Mouse (Mus musculus) neural tube, postnatal 0 days (tissue): ENCODE measurements around the gene Rfc2. TPM values are rescaled to one million over a fixed set of nuclear protein-coding genes. Genes with fewer than 3 reads are reported as not detected.

Experiments
- microRNA-seq: library from miRNA; unstranded; fragments of <30 nt; microRNA quantifications from one replicate; pipeline ENCODE4, GENCODE M21; 2016
- polyA plus RNA-seq: library from polyadenylated mRNA; unstranded; fragments of >200 nt; fragmentation: Nextera tagmentation; extraction: Ambion mirVana; gene quantifications from 2 replicates; pipeline ENCODE4 v1.2.1, GENCODE M21; 2015

Gene Rfc2
- 144 and 152 TPM in 2 replicates for polyA plus RNA-seq

GRCm38 (mm10) chr5:134581146-134581545 is at the start of gene Rfc2:
Rfc2 (plus strand) TSS chr5:134581366.

GRCm38 (mm10) chr5:134552110-134552972 is 28.8 kb upstream of the Rfc2 start, which contains the start of gene Clip2:
Clip2 (minus strand) TSS chr5:134552434.

GRCm38 (mm10) chr5:134560071-134560449 is 21.1 kb upstream of the Rfc2 start, which contains the start of gene Syna:
Syna (minus strand) TSS chr5:134560171.

GRCm38 (mm10) chr5:134614802-134615201 is 33.6 kb downstream of the Rfc2 start, which contains the start of gene Lat2:
Lat2 (minus strand) TSS chr5:134615025.

GRCm38 (mm10) chr5:134639269-134639682 is 58.1 kb downstream of the Rfc2 start, which contains the start of gene Eif4h:
Eif4h (minus strand) TSS chr5:134639490.

Small RNAs within 50 kb of the gene (microRNA-seq; reads per million reads assigned to microRNA genes)
- not detected for gene Mir7228

Other genes starting within 250 kb of the Rfc2 start
- gene Gtf2ird1, start 124.7 kb upstream of the Rfc2 start, polyA plus RNA-seq, result 36.1 and 40.4 TPM in 2 replicates
- gene Clip2, start 28.9 kb upstream of the Rfc2 start, polyA plus RNA-seq, result 8.5 and 10.6 TPM in 2 replicates
- 0.65 and 0.67 TPM in 2 replicates for gene Syna, start 21.2 kb upstream of the Rfc2 start, polyA plus RNA-seq
- 1.7 and 2.2 TPM in 2 replicates for gene Lat2, start 33.7 kb downstream of the Rfc2 start, polyA plus RNA-seq
- 290 and 322 TPM in 2 replicates for gene Eif4h, start 58.1 kb downstream of the Rfc2 start, polyA plus RNA-seq
- gene Limk1, start 107.2 kb downstream of the Rfc2 start, polyA plus RNA-seq, result 27.5 and 29.0 TPM in 2 replicates
- 80.6 and 103 TPM in 2 replicates for gene Eln, start 166.0 kb downstream of the Rfc2 start, polyA plus RNA-seq